Mouse (Mus musculus) embryonic facial prominence, embryonic 13.5 days (tissue): ENCODE measurements around the gene Tmem45a. TPM values are rescaled to one million over a fixed set of nuclear protein-coding genes. Genes with fewer than 3 reads are reported as not detected.

Source experiments
- ATAC-seq: fragments of 200-750 bp; cut with Nextera tagmentation; 2 replicates; pipeline ENCODE4 v1.8.0; 2017; ENCODE audit warnings: low read depth; ENCODE audit not compliant: insufficient number of reproducible peaks, insufficient read depth, low FRiP score, low TSS enrichment
- H3K27ac ChIP-seq: fragments of 300-500 bp; sonication (generic); 2 replicates; pipeline ENCODE4 v1.5.1; 2015; ENCODE audit warnings: moderate library complexity, mild to moderate bottlenecking, inconsistent platforms
- H3K27me3 ChIP-seq: fragments of 300-500 bp; sonication (generic); 2 replicates; pipeline ENCODE4 v1.6.1; 2015; ENCODE audit warnings: mild to moderate bottlenecking, inconsistent platforms
- H3K36me3 ChIP-seq: fragments of 300-500 bp; sonication (generic); 2 replicates; pipeline ENCODE4 v1.6.1; 2015; ENCODE audit warnings: mild to moderate bottlenecking, inconsistent platforms
- H3K4me1 ChIP-seq: fragments of 300-500 bp; sonication (generic); 2 replicates; pipeline ENCODE4 v1.6.1; 2015; ENCODE audit warnings: inconsistent platforms
- H3K4me2 ChIP-seq: fragments of 300-500 bp; sonication (generic); 2 replicates; pipeline ENCODE4 v1.6.1; 2015; ENCODE audit warnings: moderate library complexity, mild to moderate bottlenecking, inconsistent platforms
- H3K4me3 ChIP-seq: fragments of 300-500 bp; sonication (generic); 2 replicates; pipeline ENCODE4 v1.5.1; 2015; ENCODE audit warnings: mild to moderate bottlenecking, inconsistent platforms
- H3K9ac ChIP-seq: fragments of 300-500 bp; sonication (generic); 2 replicates; pipeline ENCODE4 v1.6.1; 2015; ENCODE audit warnings: mild to moderate bottlenecking, inconsistent platforms
- H3K9me3 ChIP-seq: fragments of 300-500 bp; sonication (generic); 2 replicates; pipeline ENCODE4 v1.6.1; 2016; ENCODE audit warnings: inconsistent platforms
- WGBS: fragments of 180-500 bp; shearing (Covaris S2); methylation state at CpG from one replicate; pipeline ENCODE4 v1.1.7; 2015; ENCODE audit warnings: mixed read lengths; 5-methylcytosine and 5-hydroxymethylcytosine counted together
- polyA plus RNA-seq: library from polyadenylated mRNA; unstranded; fragments of >200 nt; fragmentation: Nextera tagmentation; extraction: Ambion mirVana; gene quantifications from 2 replicates; pipeline ENCODE4 v1.2.1, GENCODE M21; 2015

Tmem45a gene
- polyA plus RNA-seq, 1 experiment from 2014 or later = 36.0 TPM

DNA sequence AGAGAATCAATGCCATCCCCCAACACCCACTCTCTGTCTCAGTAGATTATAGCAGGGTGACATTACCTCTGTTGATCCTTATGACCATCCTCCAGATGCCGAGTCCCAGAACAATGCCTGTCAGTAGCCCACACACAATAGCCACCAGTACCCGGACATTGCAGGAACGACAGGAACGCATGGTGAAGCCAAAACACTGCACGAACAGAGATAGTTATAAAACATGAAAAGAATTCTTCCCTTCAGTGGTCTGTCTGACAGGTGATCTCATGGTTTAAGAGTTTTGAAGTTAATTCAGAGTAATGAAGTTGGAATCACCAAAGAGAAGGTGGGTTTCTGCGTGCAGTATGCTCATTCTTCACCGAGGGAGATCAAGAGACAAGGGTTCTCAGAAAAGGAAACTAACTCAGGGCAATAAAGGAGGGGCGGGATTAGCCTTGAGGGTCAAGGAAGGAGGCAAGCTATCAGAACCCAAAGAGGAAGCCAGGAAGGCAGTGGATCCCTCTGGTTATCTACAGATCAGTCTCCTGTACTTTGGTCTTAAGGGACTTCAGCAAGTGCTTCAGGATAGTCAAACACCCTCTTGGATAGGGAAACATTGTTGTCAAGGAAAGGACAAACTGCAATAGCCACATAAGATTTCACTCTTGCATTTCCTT, 90.4 kb downstream of the Tmem45a start, which contains the start of gene Adgrg7:
Gene Adgrg7 (minus strand): TSS at position 375 of the 659 bp plus-strand sequence.
- Histone ChIP-seq H3K27ac (no peak within 1 kb of the TSS), H3K9me3 (no peaks in the 10 kb centered on the region), H3K36me3 (no peaks in the 10 kb centered on the region), H3K4me3 (no peak within 1 kb of the TSS), H3K4me2 (no peak within 1 kb of the TSS), H3K9ac (no peak within 1 kb of the TSS), H3K27me3 (no peaks in the 10 kb centered on the region), H3K4me1 (no peaks in the 10 kb centered on the region)
- 77% methylated on average over 8 of the region's 8 CpGs for WGBS
- ATAC-seq = no peak

DNA sequence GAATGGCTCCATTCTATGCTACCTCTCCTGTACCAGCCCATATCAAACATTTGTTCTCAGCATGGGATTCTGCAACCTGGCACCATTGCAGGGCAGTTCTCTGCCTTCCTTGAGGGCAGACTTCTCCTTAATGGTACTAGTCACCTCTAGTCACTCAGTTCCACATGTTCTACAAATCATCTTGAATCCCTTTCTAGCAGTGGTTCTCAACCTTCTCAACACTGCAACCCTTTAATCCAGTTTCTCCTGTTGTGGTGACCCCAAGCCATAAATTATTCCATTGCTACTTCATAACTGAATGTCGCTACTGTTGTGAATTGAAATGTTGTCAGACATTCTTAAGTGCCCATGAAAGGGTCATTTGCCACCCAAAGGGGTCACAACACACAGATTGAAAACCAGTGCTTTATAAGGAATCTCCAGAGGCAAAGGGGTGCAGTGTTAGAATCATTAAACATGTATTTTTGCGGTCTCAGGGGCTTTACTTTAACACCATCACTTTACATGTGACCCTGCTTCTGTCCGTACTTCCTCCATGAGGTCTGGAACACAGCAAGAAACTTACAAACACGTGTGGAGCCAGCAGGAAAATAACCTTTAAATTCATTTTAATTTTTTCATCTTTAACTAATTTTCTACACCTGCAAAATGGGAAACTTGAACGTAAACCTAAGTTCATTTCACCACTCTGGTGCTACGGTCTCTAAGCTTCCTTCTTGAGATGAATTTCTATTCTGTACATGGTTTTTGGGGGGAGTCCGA, 91.4 kb downstream of the Tmem45a start:
- no peak overlapping the region for H3K9ac ChIP-seq
- no peak overlapping the region for H3K4me3 ChIP-seq
- no peak overlapping the region for H3K27ac ChIP-seq
- H3K27me3 ChIP-seq = no peaks in the 10 kb centered on the region
- no peak for ATAC-seq
- WGBS = 80% methylated on average over 7 of the region's 7 CpGs
- no peaks in the 10 kb centered on the region for H3K4me1 ChIP-seq
- no peak overlapping the region for H3K4me2 ChIP-seq
- H3K36me3 ChIP-seq = no peaks in the 10 kb centered on the region
- H3K9me3 ChIP-seq = no peaks in the 10 kb centered on the region

DNA sequence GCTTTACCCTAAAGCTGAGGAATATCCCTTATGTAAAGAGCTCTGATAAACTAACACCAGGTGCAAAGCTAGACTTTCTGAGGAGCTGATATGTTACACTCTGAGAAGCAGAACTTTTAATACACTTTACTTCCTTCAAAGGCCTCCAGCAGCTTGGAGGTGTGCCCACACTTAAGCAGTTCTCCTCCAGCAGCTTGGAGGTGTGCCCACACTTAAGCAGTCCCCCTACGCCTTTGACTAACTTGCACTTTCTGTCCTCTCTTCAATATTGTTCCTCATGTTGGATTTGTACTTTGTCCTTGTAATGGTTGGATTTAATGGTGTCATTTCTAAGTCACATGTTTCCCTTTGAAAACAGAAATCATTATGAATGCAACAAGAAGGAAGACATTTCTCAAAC, 92.2 kb downstream of the Tmem45a start:
- no peak overlapping the region for H3K9ac ChIP-seq
- H3K36me3 ChIP-seq = no peaks in the 10 kb centered on the region
- no peaks in the 10 kb centered on the region for H3K9me3 ChIP-seq
- ATAC-seq = no peak
- H3K4me2 ChIP-seq = no peak overlapping the region
- no peaks in the 10 kb centered on the region for H3K4me1 ChIP-seq
- no peak overlapping the region for H3K4me3 ChIP-seq
- 98% methylated on average over 1 of the region's 1 CpGs for WGBS
- H3K27ac ChIP-seq = no peak overlapping the region
- H3K27me3 ChIP-seq = no peaks in the 10 kb centered on the region

DNA sequence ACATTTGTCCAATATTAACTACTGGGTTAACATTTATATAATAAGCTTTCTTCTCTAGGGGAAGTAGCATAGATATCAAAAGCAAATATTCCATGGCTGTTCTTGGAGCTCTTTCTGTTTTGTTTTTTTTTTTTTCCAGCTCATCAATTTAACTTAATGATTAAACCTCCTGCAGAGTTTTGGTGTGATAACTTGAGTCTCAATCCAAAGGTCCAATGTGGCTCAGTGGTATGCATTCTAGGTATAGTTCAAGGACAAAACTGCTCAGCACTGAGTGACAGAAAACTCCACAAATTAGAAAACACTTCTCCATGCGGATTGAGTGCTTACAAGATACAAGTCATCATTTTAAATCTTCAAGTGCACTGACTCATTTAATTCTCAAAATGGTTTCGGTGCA, 100.0 kb downstream of the Tmem45a start:
- H3K4me1 ChIP-seq = no peaks in the 10 kb centered on the region
- H3K27ac ChIP-seq = no peak overlapping the region
- no peaks in the 10 kb centered on the region for H3K36me3 ChIP-seq
- H3K4me2 ChIP-seq = no peak overlapping the region
- WGBS = 89% methylated on average over 2 of the region's 2 CpGs
- no peak overlapping the region for H3K4me3 ChIP-seq
- H3K9ac ChIP-seq = no peak overlapping the region
- ATAC-seq = no peak
- no peaks in the 10 kb centered on the region for H3K9me3 ChIP-seq
- no peaks in the 10 kb centered on the region for H3K27me3 ChIP-seq

DNA sequence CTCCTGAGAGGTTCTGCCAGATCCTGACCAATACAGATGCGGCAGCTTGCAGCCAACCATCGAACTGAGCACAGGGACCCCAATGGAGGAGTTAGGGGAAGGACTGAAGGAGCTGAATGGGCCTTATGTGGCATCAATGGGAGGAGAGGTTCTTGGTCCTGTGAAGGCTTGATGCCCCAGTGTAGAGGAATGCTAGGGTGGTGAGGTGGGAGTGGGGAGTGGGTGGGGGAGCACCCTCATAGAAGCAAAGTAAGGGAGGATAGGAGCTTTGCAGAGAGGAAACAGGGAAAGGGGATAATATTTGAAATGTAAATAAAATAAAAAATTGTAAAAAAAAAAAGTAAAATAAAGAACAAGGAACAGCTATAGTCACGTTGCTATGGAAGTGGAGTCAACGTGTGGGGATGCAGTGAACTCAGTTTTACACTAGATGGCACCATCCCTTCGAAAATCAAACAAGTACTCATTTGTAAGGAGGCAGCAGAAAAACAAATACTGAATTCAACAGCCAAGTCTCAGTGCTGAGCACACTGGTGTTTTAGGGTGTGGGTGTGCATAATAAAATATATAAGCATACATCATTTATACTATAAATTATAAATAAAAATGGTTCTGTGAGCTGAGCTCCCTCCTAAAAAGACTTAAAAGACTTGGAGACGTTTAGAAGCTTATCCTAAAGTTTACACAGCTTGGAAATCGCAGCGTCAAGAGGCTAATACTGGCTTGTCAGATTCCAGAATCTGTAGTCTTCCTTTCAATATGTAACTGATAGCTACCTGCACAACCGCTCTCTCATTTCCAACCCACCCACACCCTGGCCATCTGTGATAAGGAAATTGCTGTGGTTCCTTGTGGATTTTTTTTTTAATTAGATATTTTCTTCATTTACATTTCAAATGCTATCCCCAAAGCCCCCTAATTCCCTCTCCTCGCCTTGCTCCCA, 114.5 kb downstream of the Tmem45a start:
- no peaks in the 10 kb centered on the region for H3K9me3 ChIP-seq
- H3K36me3 ChIP-seq = no peaks in the 10 kb centered on the region
- no peak overlapping the region for H3K9ac ChIP-seq
- peaks cover 7% of the 10 kb centered on the region; the same call in 1 of the 2 replicates for H3K27me3 ChIP-seq
- no peak overlapping the region for H3K4me2 ChIP-seq
- no peak overlapping the region for H3K4me3 ChIP-seq
- 51% methylated on average over 10 of the region's 10 CpGs for WGBS
- no peak overlapping the region for H3K27ac ChIP-seq
- no peaks in the 10 kb centered on the region for H3K4me1 ChIP-seq
- no peak for ATAC-seq

Other genes with a start within 250 kb of the Tmem45a start
- gene Tfg, start 168.7 kb downstream of the Tmem45a start, polyA plus RNA-seq = 136 and 144 TPM in 2 replicates
- gene Adgrg7, start 90.3 kb downstream of the Tmem45a start, polyA plus RNA-seq = 0.19 TPM in 1 of 2 replicates, not detected in the other
- gene Lnp1, start 41.9 kb upstream of the Tmem45a start, polyA plus RNA-seq = not detected in 2 replicates
- 0.42 TPM in 1 of 2 replicates, not detected in the other for gene Tmem45a2, start 185.2 kb upstream of the Tmem45a start, polyA plus RNA-seq
- 41.3 and 41.8 TPM in 2 replicates for gene Tomm70a, start 235.5 kb upstream of the Tmem45a start, polyA plus RNA-seq